Mouse (Mus musculus) intestine, embryonic 16.5 days (tissue): Measurements from ENCODE around the gene Pdlim1. TPM values are rescaled to one million over a fixed set of nuclear protein-coding genes. Genes with fewer than 3 reads are reported as not detected.
A peak's percentile ranks its signal among the peaks of the same experiment; 100 is the strongest.

Experiments
- ATAC-seq: fragments of 200-750 bp; cut with Nextera tagmentation; 2 replicates; pipeline ENCODE4 v1.8.0; 2017; ENCODE audit warnings: moderate TSS enrichment, moderate library complexity
- H3K27ac ChIP-seq: fragments of 300-500 bp; sonication (generic); 2 replicates; pipeline ENCODE4 v1.5.1; 2014; ENCODE audit warnings: mild to moderate bottlenecking, low read length
- H3K27me3 ChIP-seq: fragments of 300-500 bp; sonication (generic); replicated peaks from 2 replicates; pipeline ENCODE4 v1.6.1; 2014; ENCODE audit warnings: low read length, control low read depth, mixed read lengths; ENCODE audit not compliant: control insufficient read depth, insufficient read depth
- H3K36me3 ChIP-seq: fragments of 300-500 bp; sonication (generic); 2 replicates; pipeline ENCODE4 v1.6.1; 2014; ENCODE audit warnings: low read length, control low read depth; ENCODE audit not compliant: control insufficient read depth, insufficient read depth
- H3K4me1 ChIP-seq: fragments of 300-500 bp; sonication (generic); 2 replicates; pipeline ENCODE4 v1.6.1; 2014; ENCODE audit warnings: low read length, control low read depth, mixed read lengths; ENCODE audit not compliant: control insufficient read depth, insufficient read depth
- H3K4me2 ChIP-seq: fragments of 300-500 bp; sonication (generic); 2 replicates; pipeline ENCODE4 v1.6.1; 2014; ENCODE audit warnings: low read depth, low read length, control low read depth
- H3K4me3 ChIP-seq: fragments of 300-500 bp; sonication (generic); 2 replicates; pipeline ENCODE4 v1.5.1; 2014; ENCODE audit warnings: mild to moderate bottlenecking, low read length
- H3K9ac ChIP-seq: fragments of 300-500 bp; sonication (generic); 2 replicates; pipeline ENCODE4 v1.6.1; 2014; ENCODE audit warnings: low read depth, low read length
- H3K9me3 ChIP-seq: fragments of 300-500 bp; sonication (generic); 2 replicates; pipeline ENCODE4 v1.6.1; 2016; ENCODE audit warnings: low read length, control low read depth; ENCODE audit not compliant: control insufficient read depth
- WGBS: fragments of 180-500 bp; shearing (Covaris S2); extraction: QIAGEN DNeasy Blood & Tissue Kit; methylation state at CpG from one replicate; pipeline ENCODE4 v1.1.7; 2014; 5-methylcytosine and 5-hydroxymethylcytosine counted together
- polyA plus RNA-seq: library from polyadenylated mRNA; unstranded; fragments of >200 nt; fragmentation: Nextera tagmentation; extraction: Ambion mirVana; gene quantifications from 2 replicates; pipeline ENCODE4 v1.2.1, GENCODE M21; 2015

Gene Pdlim1
- polyA plus RNA-seq, 1 experiment from 2014 or later: 222 TPM

DNA sequence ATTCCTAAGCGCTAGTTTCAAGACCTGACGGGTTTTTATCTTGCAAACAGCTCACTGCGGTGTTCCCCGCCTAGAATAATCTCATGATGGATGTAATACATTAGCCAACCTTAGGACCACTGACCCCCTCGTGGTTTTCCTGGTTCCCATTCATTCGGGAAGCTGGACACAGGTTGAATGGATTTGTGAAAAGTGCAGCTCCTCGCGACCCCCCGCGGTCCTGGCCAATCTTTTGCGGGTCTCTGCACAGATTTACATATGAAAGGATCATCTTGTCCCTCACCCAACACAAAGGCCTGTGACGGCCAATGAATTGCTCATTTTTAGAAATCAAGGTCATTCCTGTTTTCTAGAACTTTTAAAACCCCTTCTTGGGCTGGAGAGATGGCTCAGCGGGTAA lies 1.0 kb upstream of the Pdlim1 start:
- H3K9ac ChIP-seq: no peak overlapping the region
- no peaks in the 10 kb centered on the region for H3K36me3 ChIP-seq
- H3K4me2 ChIP-seq: no peak overlapping the region
- H3K4me1 ChIP-seq: peaks cover 12% of the 10 kb centered on the region
- H3K27me3 ChIP-seq: no peaks in the 10 kb centered on the region
- no peak overlapping the region for H3K27ac ChIP-seq
- 46% methylated on average over 13 of the region's 13 CpGs for WGBS
- no peak for ATAC-seq
- H3K9me3 ChIP-seq: no peaks in the 10 kb centered on the region
- H3K4me3 ChIP-seq: no peak overlapping the region

DNA sequence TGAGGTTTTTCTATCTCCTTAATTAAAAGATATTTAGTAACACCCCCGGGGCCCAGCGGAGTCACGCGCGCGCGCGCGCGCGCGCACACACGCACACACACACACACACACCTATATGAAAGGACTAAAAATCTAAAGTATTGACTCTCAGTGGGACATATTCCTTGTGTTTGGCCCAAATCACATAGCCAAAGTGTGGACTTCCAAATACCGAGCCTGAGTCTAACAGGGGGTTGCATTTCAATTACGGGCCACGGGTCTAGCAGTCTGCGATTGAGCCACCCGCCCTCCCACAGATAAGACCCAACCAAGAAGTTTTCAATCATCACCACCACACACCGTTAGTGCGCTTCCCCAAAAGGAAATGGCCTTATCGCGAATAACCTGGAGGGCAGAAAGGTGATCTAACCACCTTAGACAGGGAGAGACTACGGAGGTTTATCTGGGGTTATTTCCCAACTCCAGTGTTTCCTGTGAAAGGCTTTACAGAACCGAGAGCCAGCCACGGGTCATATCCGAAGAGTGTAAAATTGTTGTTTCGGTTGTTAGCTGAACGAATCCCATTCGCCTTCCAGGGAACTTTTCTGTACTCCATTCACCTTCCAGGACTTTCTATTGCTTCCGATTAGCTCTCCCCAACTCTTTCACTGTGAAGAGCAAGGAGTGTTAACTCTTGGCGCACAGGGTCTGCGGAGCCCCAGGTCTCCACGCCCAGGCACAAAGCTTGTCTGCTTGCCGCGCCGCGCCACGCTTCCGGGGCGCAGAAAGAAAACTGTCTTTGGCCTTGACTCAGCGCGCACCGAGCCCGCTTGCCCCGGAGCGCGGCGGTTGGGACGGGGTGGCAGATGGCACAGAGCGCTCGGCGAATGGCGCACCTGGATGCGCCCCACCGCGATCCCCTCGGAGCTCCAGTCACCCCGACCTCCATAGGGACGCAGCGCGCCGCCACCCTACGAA lies 1.0 kb downstream of the Pdlim1 start:
- Histone ChIP-seq H3K27ac (peak overlapping the region; percentile 76), H3K36me3 (no peaks in the 10 kb centered on the region), H3K9me3 (no peaks in the 10 kb centered on the region), H3K4me2 (peak overlapping the region; percentile 78), H3K9ac (peak overlapping the region; percentile 89), H3K4me3 (peak overlapping the region; percentile 82), H3K27me3 (no peaks in the 10 kb centered on the region), H3K4me1 (peaks cover 21% of the 10 kb centered on the region)
- peak; percentile 52 for ATAC-seq
- 7% methylated on average over 63 of the region's 63 CpGs for WGBS

DNA sequence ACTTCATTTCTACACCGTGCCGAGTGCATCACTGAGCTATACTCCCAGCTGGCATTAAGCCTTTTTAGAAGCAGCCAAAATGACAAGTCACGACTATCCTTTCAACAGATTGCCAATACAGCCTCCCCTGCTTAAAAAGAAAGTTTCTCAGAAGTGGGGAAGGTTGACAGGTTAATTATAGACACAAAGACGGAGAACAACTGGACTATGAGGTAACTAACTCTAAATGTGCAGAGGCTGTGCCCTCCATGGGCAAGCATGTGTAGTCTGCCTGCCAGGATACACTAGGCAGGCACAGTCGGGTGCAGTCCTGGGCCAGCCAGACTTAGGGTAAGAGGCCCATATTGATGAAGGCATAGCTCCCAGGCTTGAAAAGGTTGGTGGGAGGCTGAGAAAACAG lies 2.1 kb downstream of the Pdlim1 start:
- no peak for ATAC-seq
- no peaks in the 10 kb centered on the region for H3K27me3 ChIP-seq
- H3K9me3 ChIP-seq: no peaks in the 10 kb centered on the region
- peak overlapping the region; percentile 82; the same call in 1 of the 2 replicates for H3K4me3 ChIP-seq
- H3K36me3 ChIP-seq: no peaks in the 10 kb centered on the region
- H3K4me1 ChIP-seq: peaks cover 21% of the 10 kb centered on the region
- H3K9ac ChIP-seq: no peak overlapping the region; the same call in 1 of the 2 replicates
- peak overlapping the region; percentile 78 for H3K4me2 ChIP-seq
- H3K27ac ChIP-seq: no peak overlapping the region
- 73% methylated on average over 5 of the region's 5 CpGs for whole genome bisulfite sequencing

DNA sequence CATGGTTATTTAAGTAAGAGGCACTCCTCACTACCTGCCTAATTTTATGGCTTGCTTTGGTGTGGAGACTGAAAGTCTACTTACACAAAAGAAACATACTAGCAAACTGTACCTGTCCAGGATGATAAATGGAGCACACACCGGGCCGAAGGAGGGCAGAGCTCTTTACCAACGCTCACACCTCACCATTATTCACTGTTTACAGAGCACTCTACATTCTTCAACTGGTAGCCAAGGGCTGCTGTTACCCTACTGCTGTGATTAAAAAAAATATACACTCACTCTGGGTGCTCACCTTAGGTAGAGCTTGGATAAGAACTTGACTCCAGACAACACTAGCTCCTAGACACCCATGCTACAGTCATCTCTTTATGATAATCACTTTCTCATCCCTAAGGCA lies 3.1 kb downstream of the Pdlim1 start:
- Histone ChIP-seq H3K36me3 (no peaks in the 10 kb centered on the region), H3K27ac (no peak overlapping the region), H3K4me3 (no peak overlapping the region), H3K27me3 (no peaks in the 10 kb centered on the region), H3K4me1 (peaks cover 21% of the 10 kb centered on the region), H3K4me2 (no peak overlapping the region), H3K9me3 (no peaks in the 10 kb centered on the region), H3K9ac (no peak overlapping the region)
- no peak for ATAC-seq
- WGBS: 43% methylated on average over 3 of the region's 3 CpGs

DNA sequence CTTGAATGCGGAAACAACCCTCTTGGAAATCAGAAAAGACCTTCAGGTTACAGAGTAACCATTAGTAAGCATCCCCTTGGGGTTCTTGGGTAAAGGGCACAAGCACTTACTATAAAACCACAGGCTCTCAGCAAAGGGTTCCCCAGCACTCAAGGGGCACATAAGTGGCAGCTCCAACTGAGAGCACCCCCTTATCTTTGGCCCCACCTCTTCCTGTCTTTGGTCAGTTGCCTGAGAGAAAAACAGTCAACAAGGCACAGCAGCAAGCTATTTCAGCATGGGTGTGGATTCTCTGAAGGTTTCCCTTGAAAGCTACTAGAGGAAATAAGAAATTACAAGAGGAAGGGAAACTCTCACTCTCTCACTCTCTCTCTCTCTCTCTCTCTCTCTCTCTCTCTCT lies 4.3 kb downstream of the Pdlim1 start:
- H3K4me3 ChIP-seq: no peak overlapping the region
- WGBS: 66% methylated on average over 1 of the region's 1 CpGs
- no peaks in the 10 kb centered on the region for H3K27me3 ChIP-seq
- ATAC-seq: peak; percentile 49
- peaks cover 21% of the 10 kb centered on the region for H3K4me1 ChIP-seq
- H3K27ac ChIP-seq: peak overlapping the region; percentile 74
- peak overlapping the region; percentile 25; the same call in 1 of the 2 replicates for H3K9ac ChIP-seq
- no peaks in the 10 kb centered on the region for H3K9me3 ChIP-seq
- no peaks in the 10 kb centered on the region for H3K36me3 ChIP-seq
- H3K4me2 ChIP-seq: 0 out of 2 replicates have a peak overlapping the region, but pooled peaks have one; percentile 1

DNA sequence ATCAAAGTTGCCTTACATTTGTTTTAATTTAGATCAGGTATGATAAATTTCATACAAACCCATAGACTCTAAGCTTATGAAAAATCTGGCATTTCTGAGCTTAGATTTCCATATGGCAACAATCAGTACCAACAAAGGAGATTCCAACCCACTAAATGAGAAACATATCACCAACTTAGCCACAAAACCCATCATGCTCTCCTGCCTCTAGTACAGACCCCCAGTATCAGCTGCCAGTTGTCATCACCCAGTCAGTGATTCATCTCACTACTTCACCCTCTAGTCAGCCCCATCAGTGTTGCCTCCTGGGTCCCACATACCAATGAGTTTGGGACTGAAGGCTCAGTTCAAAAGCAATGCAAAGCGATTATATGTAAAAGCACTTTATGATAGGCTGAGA lies 12.2 kb downstream of the Pdlim1 start:
- no peak for ATAC-seq
- Histone ChIP-seq H3K4me1 (peaks cover 15% of the 10 kb centered on the region), H3K4me3 (no peak overlapping the region), H3K9ac (no peak overlapping the region), H3K27me3 (no peaks in the 10 kb centered on the region), H3K9me3 (no peaks in the 10 kb centered on the region), H3K4me2 (no peak overlapping the region), H3K27ac (no peak overlapping the region), H3K36me3 (peaks cover 2% of the 10 kb centered on the region; the same call in 1 of the 2 replicates)
- 94% methylated on average over 1 of the region's 1 CpGs for WGBS

DNA sequence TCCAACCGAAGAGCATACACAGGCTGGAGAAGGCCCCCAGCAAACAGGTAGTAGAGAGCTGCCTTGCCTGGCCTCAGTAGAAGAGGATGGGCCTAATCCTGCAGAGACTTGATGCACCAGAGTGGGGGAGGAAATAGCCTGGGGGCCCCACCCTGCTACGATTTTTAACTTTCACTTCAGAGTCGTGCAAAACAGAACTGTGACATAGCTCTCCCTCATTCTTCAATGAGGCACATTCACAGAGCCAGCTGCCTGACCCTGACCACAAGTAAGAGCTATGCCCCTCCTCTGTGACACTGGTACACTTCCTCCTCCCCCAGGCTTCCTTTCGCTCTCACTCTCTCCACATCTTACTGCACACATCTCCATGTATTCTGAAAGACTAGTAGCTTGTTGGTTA lies 14.2 kb downstream of the Pdlim1 start:
- H3K4me3 ChIP-seq: no peak overlapping the region
- no peak overlapping the region for H3K27ac ChIP-seq
- no peaks in the 10 kb centered on the region for H3K9me3 ChIP-seq
- peaks cover 15% of the 10 kb centered on the region for H3K4me1 ChIP-seq
- ATAC-seq: no peak
- peaks cover 2% of the 10 kb centered on the region; the same call in 1 of the 2 replicates for H3K36me3 ChIP-seq
- H3K27me3 ChIP-seq: no peaks in the 10 kb centered on the region
- no peak overlapping the region for H3K9ac ChIP-seq
- WGBS: 47% methylated on average over 4 of the region's 4 CpGs
- no peak overlapping the region for H3K4me2 ChIP-seq

DNA sequence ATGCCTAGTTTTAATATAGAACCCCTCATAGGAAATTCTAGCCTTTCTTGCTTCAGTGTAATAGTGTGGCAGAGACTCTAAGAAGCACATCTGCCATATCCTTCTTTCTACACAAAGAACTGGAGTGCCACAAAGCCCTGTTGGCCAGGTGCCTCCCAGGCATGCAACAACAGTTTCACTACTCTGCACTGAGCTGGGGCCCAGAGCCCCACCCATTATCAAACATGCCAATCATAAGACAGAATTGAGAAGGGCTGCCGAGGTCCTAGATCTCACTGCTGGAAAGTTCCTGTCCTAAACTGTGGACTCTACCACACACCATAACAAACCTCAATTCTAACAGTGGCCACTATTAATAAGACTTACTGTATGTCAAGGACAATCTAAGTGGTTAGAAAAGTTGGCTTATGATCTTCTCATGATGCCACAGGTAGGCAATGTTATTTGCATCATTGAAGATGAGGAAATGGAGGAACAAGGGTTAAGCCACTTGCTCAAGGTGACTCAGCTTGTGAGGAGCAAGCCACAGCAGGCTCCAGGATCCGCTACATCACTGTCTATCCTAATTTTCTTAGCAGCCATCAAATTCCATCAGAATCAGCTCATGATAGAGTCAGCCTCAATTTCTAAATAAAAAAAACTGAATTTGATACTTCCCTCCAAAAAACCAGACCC lies 15.1 kb downstream of the Pdlim1 start:
- H3K4me3 ChIP-seq: no peak overlapping the region
- 70% methylated on average over 2 of the region's 2 CpGs for WGBS

DNA sequence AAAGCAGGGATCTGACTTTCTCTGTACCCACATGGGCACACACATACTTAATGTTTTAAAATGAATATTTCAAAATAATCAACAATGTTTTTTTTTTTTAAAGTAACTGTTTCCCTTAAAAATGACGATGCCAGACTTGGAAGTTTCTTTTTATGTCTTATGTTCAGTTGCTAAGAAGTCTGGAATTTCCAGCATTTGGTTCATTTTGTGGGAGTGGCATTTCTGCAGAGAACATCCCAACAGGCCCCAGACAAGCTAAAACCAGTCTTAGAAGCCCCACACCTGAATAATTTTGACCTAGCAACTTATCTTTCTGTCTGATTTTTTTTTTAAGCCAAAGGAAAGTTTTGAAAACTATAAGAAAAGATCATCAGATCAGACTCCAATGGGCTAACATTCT lies 16.1 kb downstream of the Pdlim1 start:
- Histone ChIP-seq H3K4me1 (peaks cover 12% of the 10 kb centered on the region), H3K9ac (no peak overlapping the region), H3K27me3 (no peaks in the 10 kb centered on the region), H3K4me2 (no peak overlapping the region), H3K27ac (no peak overlapping the region), H3K36me3 (no peaks in the 10 kb centered on the region), H3K9me3 (no peaks in the 10 kb centered on the region), H3K4me3 (no peak overlapping the region)
- WGBS: 46% methylated on average over 1 of the region's 1 CpGs
- no peak for ATAC-seq

More for the DNA sequence above, 15.1 kb downstream of the Pdlim1 start:
- H3K36me3 ChIP-seq: no peaks in the 10 kb centered on the region
- H3K4me2 ChIP-seq: no peak overlapping the region
- H3K27ac ChIP-seq: no peak overlapping the region
- H3K9ac ChIP-seq: no peak overlapping the region
- no peak for ATAC-seq
- H3K9me3 ChIP-seq: no peaks in the 10 kb centered on the region
- H3K4me1 ChIP-seq: peaks cover 15% of the 10 kb centered on the region
- no peaks in the 10 kb centered on the region for H3K27me3 ChIP-seq
